In the genomic region with DNA sequence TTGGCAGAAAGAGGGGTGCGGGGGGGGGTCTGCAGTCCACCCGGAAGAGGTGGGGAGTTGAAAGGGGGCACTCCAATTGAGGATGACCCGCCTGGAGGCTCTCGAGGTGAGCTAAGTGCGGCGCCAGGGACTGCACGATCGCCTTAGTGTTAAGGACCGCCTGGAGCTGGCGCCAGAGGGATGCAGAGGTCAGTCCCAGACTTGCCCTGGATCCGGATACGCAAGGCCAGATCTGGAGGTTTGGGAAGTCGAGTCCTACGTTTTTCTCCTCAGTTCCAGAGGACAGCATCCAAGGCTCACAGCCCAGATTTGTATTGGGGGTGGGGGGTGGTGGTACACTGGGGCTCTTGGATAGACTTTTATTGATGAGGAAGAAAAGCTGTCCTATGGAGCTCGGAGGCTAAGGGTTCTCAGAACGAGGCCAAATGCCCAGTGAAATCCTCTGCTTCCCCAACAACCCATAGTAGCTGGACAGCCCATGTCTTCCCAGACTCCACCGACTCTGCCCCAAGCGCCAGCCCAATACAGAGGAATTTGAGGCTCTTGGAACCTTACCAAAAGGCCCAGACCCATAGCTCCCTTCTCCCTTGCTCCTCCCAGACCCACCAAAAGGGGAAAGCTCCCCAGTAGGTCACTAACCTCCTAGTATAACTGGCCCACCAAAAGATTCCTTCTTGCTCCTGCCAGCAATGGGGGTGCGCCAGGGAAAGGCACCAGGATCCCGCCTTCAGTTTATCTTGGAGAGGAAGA, we compare ENCODE assay signal across 9 mouse cellular contexts. TPM values are rescaled to one million over a fixed set of nuclear protein-coding genes. Genes with fewer than 3 reads are reported as not detected.
DNase-seq lines count a peak whose midpoint lies in the region; ATAC-seq and TF ChIP-seq lines count a peak whose summit lies in the region.
"Had no signal": no experiment of that assay in that cellular context is flagged by ENCODE, and none has a peak within 500 bp of the region (broad histone marks: within the 10 kb centered on the region; RNA-seq: fewer than 3 reads in every experiment).

No protein-coding gene starts in this region.

- WGBS in limb, embryonic 14.5 days: 7% methylated on average over 20 of the region's 20 CpGs

- DNase-seq in cerebellum, postnatal 10 days: peak; percentile 24 to 33
- no peak for DNase-seq in limb, embryonic 14.5 days (ENCODE audit: low spot score)
- DNase-seq in frontal cortex, postnatal 14 days (ENCODE audit: low spot score in 2 of 2): no peak
- DNase-seq in cerebellum, adult 18-20 months: no peak
- no peak for DNase-seq in layer of hippocampus, postnatal 36 days
- DNase-seq: thymus, postnatal 14 days had no signal

- H3K4me3 ChIP-seq in megakaryocyte, embryonic 14.5 days (replicated peaks): peak overlapping the region; percentile 89
- peak overlapping the region; percentile 20 for H3K4me3 ChIP-seq in limb, embryonic 14.5 days (replicated peaks; ENCODE audit: low read length)

- H3K4me1 ChIP-seq in megakaryocyte, embryonic 14.5 days: peaks cover 35% of the 10 kb centered on the region
- H3K4me1 ChIP-seq in limb, embryonic 14.5 days (ENCODE audit: control insufficient read depth, insufficient read depth, low read length): peaks cover 10% of the 10 kb centered on the region; the same call in 1 of the 2 replicates

- 0 out of 2 replicates have a peak, but pooled peaks cover 3% of the 10 kb centered on the region for H3K9me3 ChIP-seq in megakaryocyte, embryonic 14.5 days
- no peaks in the 10 kb centered on the region for H3K9me3 ChIP-seq in limb, embryonic 14.5 days (ENCODE audit: control insufficient read depth, low read length)

- H3K36me3 ChIP-seq in megakaryocyte, embryonic 14.5 days (replicated peaks; ENCODE audit: low read length): no peaks in the 10 kb centered on the region
- no peaks in the 10 kb centered on the region for H3K36me3 ChIP-seq in limb, embryonic 14.5 days (ENCODE audit: control insufficient read depth, insufficient read depth, low read length)

- H3K27ac ChIP-seq in limb, embryonic 14.5 days (replicated peaks; ENCODE audit: low read depth, low read length): no peak overlapping the region

- peak overlapping the region; percentile 44 for H3K4me2 ChIP-seq in limb, embryonic 14.5 days (replicated peaks; ENCODE audit: low read depth, low read length, severe bottlenecking)

- H3K27me3 ChIP-seq in megakaryocyte, embryonic 14.5 days (replicated peaks): peaks cover 90% of the 10 kb centered on the region
- H3K27me3 ChIP-seq in limb, embryonic 14.5 days (ENCODE audit: control insufficient read depth, insufficient read depth, low read length): peaks cover 89% of the 10 kb centered on the region

- no peak for ATAC-seq in cerebellum, adult (ENCODE audit: insufficient number of reproducible peaks, low FRiP score, low TSS enrichment)
- ATAC-seq in megakaryocyte, adult 5-6 weeks (ENCODE audit: poor library complexity, severe bottlenecking): no peak
- ATAC-seq in limb, embryonic 14.5 days (ENCODE audit: low FRiP score, low read depth): no peak

- TF ChIP-seq POLR2A in limb, embryonic 14.5 days (IDR thresholded peaks at IDR 0.05; ENCODE audit: borderline replicate concordance, extremely low read depth, insufficient read depth, insufficient read length): no peak

- H3K9ac ChIP-seq in limb, embryonic 14.5 days (ENCODE audit: low read depth, low read length, severe bottlenecking): no peak overlapping the region

RNA-seq across cellular contexts. Expression of gene Kiz, which starts 20.2 kb away (rescaled TPM):
- polyA plus RNA-seq in megakaryocyte, embryonic 14.5 days (2012; ENCODE audit: insufficient read depth, low replicate concordance): 0.77 and 3.5 TPM in 2 replicates
- 40.8 and 49.4 TPM in 2 replicates for total RNA-seq in megakaryocyte, adult 5-6 weeks (2015)
- total RNA-seq in megakaryocyte, adult 5-6 weeks (2017): 27.0 and 27.4 TPM in 2 replicates
- polyA plus RNA-seq in limb, embryonic 14.5 days (2012; rRNA removed): 11.5 and 19.8 TPM in 2 replicates
- 27.8 and 28.6 TPM in 2 replicates for polyA plus RNA-seq in limb, embryonic 14.5 days (2014; fragmentation: Nextera tagmentation; extraction: Ambion mirVana)
- total RNA-seq in layer of hippocampus, postnatal 36 days (2021): 10 to 100 TPM; 20.7 to 20.8 TPM

Comparison
In these comparisons a context has a peak if more than half of its experiments do, and no peak if none do; other contexts are left out.
1. DNase-seq: peak in cerebellum, postnatal 10 days (2 of 2); none in limb, embryonic 14.5 days (single experiment), frontal cortex, postnatal 14 days (0 of 2), cerebellum, adult 18-20 months (0 of 2) and layer of hippocampus, postnatal 36 days (0 of 2).